Mouse (Mus musculus): ENCODE results near the gene Agmo. TPM values are rescaled to one million over a fixed set of nuclear protein-coding genes. Genes with fewer than 3 reads are reported as not detected.
A peak's percentile ranks its signal among the peaks of the same experiment; 100 is the strongest.

Gene Agmo
- polyA plus RNA-seq, 2 experiments: 0.30 to 0.70 TPM

DNA sequence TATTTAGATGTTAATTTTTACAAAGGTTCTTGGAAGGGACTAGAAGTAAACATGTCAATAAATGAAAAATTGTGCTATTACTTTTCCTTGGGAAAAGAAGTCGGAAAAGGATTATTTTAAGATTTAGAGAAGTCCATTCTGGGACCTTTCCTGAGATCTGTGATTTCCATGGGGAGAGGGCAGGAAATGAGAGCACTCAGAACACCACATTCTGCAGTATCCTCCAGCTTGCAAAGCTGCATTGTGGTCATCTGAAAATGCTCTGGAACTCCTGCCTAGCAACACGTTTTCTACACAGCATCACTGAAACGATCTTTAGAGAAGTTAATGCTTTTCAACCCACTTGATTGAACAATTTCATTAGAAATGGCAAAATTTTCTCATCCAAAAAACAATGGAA, 81.4 kb downstream of the Agmo start:
- no peaks in the 10 kb centered on the region for H3K36me3 ChIP-seq (ENCODE audit: control insufficient read depth, insufficient read depth, low read length)
- no peaks in the 10 kb centered on the region for H3K4me1 ChIP-seq (ENCODE audit: control insufficient read depth, insufficient read depth, low read length)
- no peak for TF ChIP-seq POLR2A (IDR thresholded peaks at IDR 0.05; ENCODE audit: borderline replicate concordance, extremely low read depth, insufficient read depth, insufficient read length)
- no peak overlapping the region for H3K4me3 ChIP-seq (replicated peaks; ENCODE audit: low read length)
- no peak for DNase-seq (ENCODE audit: low spot score)
- no peak overlapping the region for H3K27ac ChIP-seq (replicated peaks; ENCODE audit: low read depth, low read length)
- H3K27me3 ChIP-seq (ENCODE audit: control insufficient read depth, insufficient read depth, low read length): no peaks in the 10 kb centered on the region
- H3K9me3 ChIP-seq (ENCODE audit: control insufficient read depth, low read length): no peaks in the 10 kb centered on the region
- ATAC-seq (ENCODE audit: low FRiP score, low read depth): no peak
- no peak overlapping the region for H3K4me2 ChIP-seq (replicated peaks; ENCODE audit: low read depth, low read length, severe bottlenecking)
- 44% methylated on average over 3 of the region's 3 CpGs for WGBS
- no peak overlapping the region for H3K9ac ChIP-seq (ENCODE audit: low read depth, low read length, severe bottlenecking)

DNA sequence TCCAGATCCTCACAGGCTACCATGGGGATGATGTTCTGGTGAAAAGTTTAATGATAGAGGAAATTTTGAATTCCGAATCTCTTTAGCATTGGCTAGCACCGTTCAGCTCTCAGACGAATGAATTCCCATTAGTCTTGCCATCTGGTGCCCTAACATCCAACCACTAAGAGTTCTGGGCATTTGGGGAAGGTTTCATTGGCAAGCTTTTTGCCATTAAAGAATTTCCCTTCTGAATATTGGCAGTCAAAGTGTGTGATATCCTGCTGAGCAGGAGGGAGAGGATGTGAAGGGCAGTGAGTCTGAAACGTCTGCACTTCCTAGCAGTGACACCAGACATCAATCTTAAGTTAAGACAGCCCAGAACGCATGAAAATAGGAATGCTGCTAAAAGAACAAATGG, 93.5 kb downstream of the Agmo start:
- Histone ChIP-seq H3K9me3 (ENCODE audit: control insufficient read depth, low read length) (no peaks in the 10 kb centered on the region), H3K4me2 (replicated peaks; ENCODE audit: low read depth, low read length, severe bottlenecking) (no peak overlapping the region), H3K27me3 (ENCODE audit: control insufficient read depth, insufficient read depth, low read length) (no peaks in the 10 kb centered on the region), H3K27ac (replicated peaks; ENCODE audit: low read depth, low read length) (no peak overlapping the region), H3K9ac (ENCODE audit: low read depth, low read length, severe bottlenecking) (no peak overlapping the region), H3K4me1 (ENCODE audit: control insufficient read depth, insufficient read depth, low read length) (no peaks in the 10 kb centered on the region), H3K4me3 (replicated peaks; ENCODE audit: low read length) (no peak overlapping the region), H3K36me3 (ENCODE audit: control insufficient read depth, insufficient read depth, low read length) (no peaks in the 10 kb centered on the region)
- DNase-seq (ENCODE audit: low spot score) (peak; percentile 14), ATAC-seq (ENCODE audit: low FRiP score, low read depth) (no peak)
- no peak for TF ChIP-seq POLR2A (IDR thresholded peaks at IDR 0.05; ENCODE audit: borderline replicate concordance, extremely low read depth, insufficient read depth, insufficient read length)
- 39% methylated on average over 5 of the region's 5 CpGs for WGBS

DNA sequence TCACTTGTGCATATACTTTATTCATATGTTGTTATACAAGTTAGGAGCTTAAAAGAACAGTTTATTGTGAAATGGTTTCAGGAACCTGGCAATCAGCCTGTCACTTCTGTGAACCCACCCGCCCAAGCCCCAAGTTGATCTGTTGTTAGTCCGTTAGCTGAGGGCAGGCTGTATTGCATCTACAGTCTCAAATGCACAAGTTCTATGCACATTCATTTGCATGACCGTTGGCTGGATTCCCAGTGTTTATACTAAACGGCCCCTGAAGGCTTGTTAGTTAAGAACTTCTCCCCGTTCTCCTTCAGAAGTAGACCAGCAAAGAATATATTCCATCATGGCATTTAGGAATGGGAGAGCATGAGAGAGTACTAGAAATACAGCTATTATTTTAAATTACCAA, 102.8 kb downstream of the Agmo start:
- Histone ChIP-seq H3K4me1 (ENCODE audit: control insufficient read depth, insufficient read depth, low read length) (no peaks in the 10 kb centered on the region), H3K27me3 (ENCODE audit: control insufficient read depth, insufficient read depth, low read length) (no peaks in the 10 kb centered on the region), H3K9me3 (ENCODE audit: control insufficient read depth, low read length) (no peaks in the 10 kb centered on the region), H3K27ac (replicated peaks; ENCODE audit: low read depth, low read length) (no peak overlapping the region), H3K9ac (ENCODE audit: low read depth, low read length, severe bottlenecking) (no peak overlapping the region), H3K4me2 (replicated peaks; ENCODE audit: low read depth, low read length, severe bottlenecking) (no peak overlapping the region), H3K4me3 (replicated peaks; ENCODE audit: low read length) (no peak overlapping the region), H3K36me3 (ENCODE audit: control insufficient read depth, insufficient read depth, low read length) (no peaks in the 10 kb centered on the region)
- DNase-seq (ENCODE audit: low spot score): peak; percentile 35
- WGBS: 61% methylated on average over 5 of the region's 5 CpGs
- ATAC-seq (ENCODE audit: low FRiP score, low read depth): no peak
- no peak for TF ChIP-seq POLR2A (IDR thresholded peaks at IDR 0.05; ENCODE audit: borderline replicate concordance, extremely low read depth, insufficient read depth, insufficient read length)

DNA sequence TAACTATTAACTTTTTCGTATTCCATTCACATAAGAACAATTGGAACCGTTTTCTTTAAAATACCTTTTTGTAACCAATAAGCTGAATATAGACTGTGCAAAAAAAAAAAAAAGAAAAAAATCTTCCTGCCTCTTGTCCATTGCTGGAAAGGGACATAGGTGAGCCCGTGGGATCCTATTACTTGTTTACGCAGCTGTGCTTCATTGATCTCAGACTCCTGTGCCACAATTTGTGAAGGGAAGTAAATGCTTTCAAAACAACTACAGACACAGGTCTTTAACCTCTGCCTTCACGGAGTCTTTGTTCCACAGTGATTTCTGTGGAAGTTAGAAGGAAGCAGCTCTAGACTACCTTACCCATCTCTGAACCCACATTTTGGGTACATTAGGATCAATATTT, 104.3 kb downstream of the Agmo start:
- DNase-seq (ENCODE audit: low spot score) (no peak), ATAC-seq (ENCODE audit: low FRiP score, low read depth) (no peak)
- H3K4me3 ChIP-seq (replicated peaks; ENCODE audit: low read length): no peak overlapping the region
- H3K4me1 ChIP-seq (ENCODE audit: control insufficient read depth, insufficient read depth, low read length): no peaks in the 10 kb centered on the region
- no peak overlapping the region for H3K4me2 ChIP-seq (replicated peaks; ENCODE audit: low read depth, low read length, severe bottlenecking)
- no peaks in the 10 kb centered on the region for H3K36me3 ChIP-seq (ENCODE audit: control insufficient read depth, insufficient read depth, low read length)
- WGBS: 35% methylated on average over 5 of the region's 5 CpGs
- no peaks in the 10 kb centered on the region for H3K27me3 ChIP-seq (ENCODE audit: control insufficient read depth, insufficient read depth, low read length)
- TF ChIP-seq POLR2A (IDR thresholded peaks at IDR 0.05; ENCODE audit: borderline replicate concordance, extremely low read depth, insufficient read depth, insufficient read length): no peak
- H3K9ac ChIP-seq (ENCODE audit: low read depth, low read length, severe bottlenecking): no peak overlapping the region
- no peak overlapping the region for H3K27ac ChIP-seq (replicated peaks; ENCODE audit: low read depth, low read length)
- H3K9me3 ChIP-seq (ENCODE audit: control insufficient read depth, low read length): no peaks in the 10 kb centered on the region

DNA sequence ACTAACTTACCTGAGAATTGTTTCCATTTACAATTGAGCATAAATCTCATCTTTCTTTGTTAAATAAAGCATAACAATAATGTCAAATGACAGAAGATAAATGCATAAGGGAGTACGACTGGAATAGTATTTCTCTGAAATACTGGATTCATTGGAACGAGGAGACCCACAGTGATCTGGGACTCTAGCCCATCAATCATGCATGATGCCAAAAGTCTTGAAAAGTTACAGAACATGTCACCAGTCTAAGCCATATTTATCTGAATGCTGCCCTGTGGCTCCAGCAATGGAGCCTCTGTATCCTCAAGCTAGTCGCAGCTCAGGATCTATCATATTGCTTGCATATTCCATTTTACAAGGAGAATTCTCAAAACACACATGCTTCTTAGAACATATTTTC, 150.9 kb downstream of the Agmo start:
- WGBS: 71% methylated on average over 3 of the region's 3 CpGs
- no peak for TF ChIP-seq POLR2A (IDR thresholded peaks at IDR 0.05; ENCODE audit: borderline replicate concordance, extremely low read depth, insufficient read depth, insufficient read length)
- H3K4me1 ChIP-seq (ENCODE audit: control insufficient read depth, insufficient read depth, low read length): peaks cover 4% of the 10 kb centered on the region; the same call in 1 of the 2 replicates
- H3K9ac ChIP-seq (ENCODE audit: low read depth, low read length, severe bottlenecking): no peak overlapping the region
- H3K4me3 ChIP-seq (replicated peaks; ENCODE audit: low read length): no peak overlapping the region
- H3K27ac ChIP-seq (replicated peaks; ENCODE audit: low read depth, low read length): no peak overlapping the region
- H3K36me3 ChIP-seq (ENCODE audit: control insufficient read depth, insufficient read depth, low read length): no peaks in the 10 kb centered on the region
- no peak for DNase-seq (ENCODE audit: low spot score)
- no peaks in the 10 kb centered on the region for H3K27me3 ChIP-seq (ENCODE audit: control insufficient read depth, insufficient read depth, low read length)
- H3K4me2 ChIP-seq (replicated peaks; ENCODE audit: low read depth, low read length, severe bottlenecking): no peak overlapping the region
- no peaks in the 10 kb centered on the region for H3K9me3 ChIP-seq (ENCODE audit: control insufficient read depth, low read length)
- ATAC-seq (ENCODE audit: low FRiP score, low read depth): no peak

DNA sequence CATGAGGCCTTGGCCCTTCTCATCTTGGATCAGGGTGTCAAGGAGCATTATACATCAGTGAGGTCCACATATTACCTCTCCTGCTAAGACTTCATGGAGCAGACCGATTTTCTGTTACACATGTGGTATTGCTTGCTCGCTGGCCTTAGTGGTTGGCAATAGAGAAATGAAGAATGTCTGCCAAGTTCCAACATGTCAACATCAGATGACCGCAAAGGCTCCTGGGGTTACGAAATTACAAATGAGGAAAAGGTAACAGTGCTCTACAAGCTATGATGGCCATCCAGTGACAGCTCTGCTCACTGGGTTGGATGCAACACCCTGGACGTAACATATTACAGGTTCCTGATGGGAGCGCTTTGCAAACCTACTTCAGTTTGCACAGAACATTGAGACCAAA, 161.1 kb downstream of the Agmo start:
- ATAC-seq (ENCODE audit: low FRiP score, low read depth) (no peak), DNase-seq (ENCODE audit: low spot score) (no peak)
- Histone ChIP-seq H3K9me3 (ENCODE audit: control insufficient read depth, low read length) (no peaks in the 10 kb centered on the region), H3K27ac (replicated peaks; ENCODE audit: low read depth, low read length) (no peak overlapping the region), H3K4me2 (replicated peaks; ENCODE audit: low read depth, low read length, severe bottlenecking) (no peak overlapping the region), H3K4me1 (ENCODE audit: control insufficient read depth, insufficient read depth, low read length) (no peaks in the 10 kb centered on the region), H3K9ac (ENCODE audit: low read depth, low read length, severe bottlenecking) (no peak overlapping the region), H3K36me3 (ENCODE audit: control insufficient read depth, insufficient read depth, low read length) (no peaks in the 10 kb centered on the region), H3K27me3 (ENCODE audit: control insufficient read depth, insufficient read depth, low read length) (no peaks in the 10 kb centered on the region), H3K4me3 (replicated peaks; ENCODE audit: low read length) (no peak overlapping the region)
- 90% methylated on average over 6 of the region's 6 CpGs for WGBS
- TF ChIP-seq POLR2A (IDR thresholded peaks at IDR 0.05; ENCODE audit: borderline replicate concordance, extremely low read depth, insufficient read depth, insufficient read length): no peak
